Mouse (Mus musculus): ENCODE data around the gene Tecpr1. TPM values are rescaled to one million over a fixed set of nuclear protein-coding genes. Genes with fewer than 3 reads are reported as not detected.
A peak's percentile ranks its signal among the peaks of the same experiment; 100 is the strongest.

Tecpr1 gene
- polyA plus RNA-seq, 1 experiment from 2014 or later, result 13.2 TPM

DNA sequence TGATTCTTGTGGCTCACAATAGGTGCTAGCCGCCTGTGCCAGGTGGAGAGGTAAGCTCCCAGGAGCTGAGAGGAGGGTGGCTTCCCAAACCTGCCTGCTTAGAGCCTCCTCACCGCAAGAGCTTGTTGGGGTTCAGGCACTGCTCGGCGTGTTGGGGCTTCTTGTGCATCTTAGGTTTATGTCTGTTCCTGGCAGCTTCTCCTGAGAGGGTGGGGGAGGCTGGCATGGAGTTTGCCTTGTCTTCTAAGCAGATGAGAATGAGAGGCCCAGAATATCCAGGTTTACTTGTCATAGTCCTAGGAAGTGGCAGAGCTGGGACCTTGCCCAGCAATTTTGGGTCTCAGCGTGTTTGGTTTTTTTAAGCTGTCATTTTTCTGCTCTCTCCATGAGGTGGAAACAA lies 38.4 kb upstream of the Tecpr1 start:
- WGBS (ENCODE audit: insufficient replicate concordance), result 84% methylated on average over 5 of the region's 5 CpGs
- peaks cover 49% of the 10 kb centered on the region for H3K4me1 ChIP-seq (ENCODE audit: control insufficient read depth, insufficient read depth, low read length)
- no peak overlapping the region for H3K27ac ChIP-seq (ENCODE audit: low read depth, low read length)
- 0 out of 2 replicates have a peak overlapping the region, but pooled peaks have one; percentile 3 for H3K9ac ChIP-seq (ENCODE audit: low read depth, low read length)
- H3K4me2 ChIP-seq, result no peak overlapping the region
- ATAC-seq (replicated peaks; ENCODE audit: insufficient number of reproducible peaks, low FRiP score, low TSS enrichment), result no peak
- H3K27me3 ChIP-seq (ENCODE audit: control insufficient read depth, insufficient read depth, low read length), result no peaks in the 10 kb centered on the region
- H3K4me3 ChIP-seq (ENCODE audit: low read depth, low read length), result no peak overlapping the region
- no peaks in the 10 kb centered on the region for H3K9me3 ChIP-seq (replicated peaks; ENCODE audit: control insufficient read depth, low read length)
- H3K36me3 ChIP-seq (ENCODE audit: control insufficient read depth, insufficient read depth, low read length), result peaks cover 6% of the 10 kb centered on the region; the same call in 1 of the 2 replicates

DNA sequence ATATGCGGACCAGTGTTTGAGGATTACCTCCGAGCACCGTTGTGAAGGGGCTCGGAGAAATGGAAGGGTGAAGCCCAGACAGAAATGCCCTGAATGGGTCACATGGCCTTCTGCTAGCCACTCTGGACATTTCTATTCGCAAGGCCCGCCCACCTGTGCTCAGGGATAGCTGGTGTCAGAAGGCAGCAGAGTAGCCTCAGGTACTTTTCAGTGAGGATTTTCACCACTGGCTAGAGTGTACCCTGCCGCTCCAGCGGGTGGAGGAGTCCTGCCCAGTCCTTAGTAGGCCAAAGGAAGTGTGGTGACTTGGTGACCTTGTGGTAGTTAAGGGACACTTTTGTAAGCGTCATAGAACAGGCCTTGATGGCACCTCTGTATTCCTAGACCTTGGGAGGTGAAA lies 37.9 kb upstream of the Tecpr1 start:
- Histone ChIP-seq H3K4me2 (no peak overlapping the region), H3K9ac (ENCODE audit: low read depth, low read length) (no peak overlapping the region), H3K36me3 (ENCODE audit: control insufficient read depth, insufficient read depth, low read length) (peaks cover 6% of the 10 kb centered on the region; the same call in 1 of the 2 replicates), H3K4me3 (ENCODE audit: low read depth, low read length) (no peak overlapping the region), H3K27ac (ENCODE audit: low read depth, low read length) (no peak overlapping the region), H3K9me3 (replicated peaks; ENCODE audit: control insufficient read depth, low read length) (no peaks in the 10 kb centered on the region), H3K4me1 (ENCODE audit: control insufficient read depth, insufficient read depth, low read length) (peaks cover 53% of the 10 kb centered on the region), H3K27me3 (ENCODE audit: control insufficient read depth, insufficient read depth, low read length) (no peaks in the 10 kb centered on the region)
- WGBS (ENCODE audit: insufficient replicate concordance), result 72% methylated on average over 9 of the region's 9 CpGs
- ATAC-seq (replicated peaks; ENCODE audit: insufficient number of reproducible peaks, low FRiP score, low TSS enrichment), result no peak

DNA sequence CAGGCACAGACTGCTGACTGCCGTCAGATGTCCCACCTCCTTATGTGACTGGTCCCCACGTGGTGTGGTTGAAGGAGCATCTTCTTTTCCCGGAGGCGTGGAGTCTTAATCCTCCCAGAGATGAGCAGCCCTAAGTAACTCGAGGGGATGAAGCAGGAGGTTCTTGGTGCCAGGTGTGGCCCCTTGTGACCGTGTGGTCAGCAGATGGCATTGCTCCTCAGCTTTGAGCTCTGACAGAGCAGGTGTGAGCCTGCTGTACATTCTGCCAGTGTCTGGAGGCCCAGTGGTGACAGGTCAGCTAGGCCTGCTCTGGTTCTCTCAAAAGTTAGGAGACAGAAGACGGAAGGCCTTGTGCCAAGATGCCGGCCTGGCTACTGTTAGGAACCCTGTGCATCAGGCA lies 37.0 kb upstream of the Tecpr1 start:
- H3K4me3 ChIP-seq (ENCODE audit: low read depth, low read length), result no peak overlapping the region
- no peak overlapping the region for H3K27ac ChIP-seq (ENCODE audit: low read depth, low read length)
- no peaks in the 10 kb centered on the region for H3K27me3 ChIP-seq (ENCODE audit: control insufficient read depth, insufficient read depth, low read length)
- WGBS (ENCODE audit: insufficient replicate concordance), result 76% methylated on average over 8 of the region's 8 CpGs
- H3K9ac ChIP-seq (ENCODE audit: low read depth, low read length), result no peak overlapping the region; the same call in 1 of the 2 replicates
- no peak overlapping the region for H3K4me2 ChIP-seq
- no peaks in the 10 kb centered on the region for H3K9me3 ChIP-seq (replicated peaks; ENCODE audit: control insufficient read depth, low read length)
- peaks cover 53% of the 10 kb centered on the region for H3K4me1 ChIP-seq (ENCODE audit: control insufficient read depth, insufficient read depth, low read length)
- no peak for ATAC-seq (replicated peaks; ENCODE audit: insufficient number of reproducible peaks, low FRiP score, low TSS enrichment)
- H3K36me3 ChIP-seq (ENCODE audit: control insufficient read depth, insufficient read depth, low read length), result peaks cover 6% of the 10 kb centered on the region; the same call in 1 of the 2 replicates

DNA sequence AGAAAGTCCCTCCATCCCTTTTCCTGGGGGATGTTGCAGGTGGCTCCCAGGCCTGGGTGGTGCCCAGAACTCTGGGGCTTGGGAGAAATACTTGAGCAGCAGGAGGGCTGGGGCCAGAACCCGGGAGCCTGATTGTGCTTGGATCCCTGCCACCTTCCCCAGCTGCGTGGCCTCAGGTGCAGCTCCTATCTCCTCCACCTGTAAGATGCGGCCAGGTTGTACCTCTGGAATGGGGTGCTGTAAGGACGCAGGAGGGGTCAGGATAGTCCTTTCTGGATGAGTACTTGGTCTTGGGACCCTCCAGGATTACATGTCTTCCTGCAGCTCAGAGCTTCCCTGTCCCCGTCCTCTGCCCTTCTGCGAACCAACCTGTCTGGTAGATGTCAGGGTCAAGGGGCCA lies 35.8 kb upstream of the Tecpr1 start:
- no peak overlapping the region for H3K4me3 ChIP-seq (ENCODE audit: low read depth, low read length)
- H3K4me1 ChIP-seq (ENCODE audit: control insufficient read depth, insufficient read depth, low read length), result peaks cover 57% of the 10 kb centered on the region
- no peak overlapping the region for H3K9ac ChIP-seq (ENCODE audit: low read depth, low read length)

GRCm38 (mm10) chr5:144258687-144259086 lies 35.3 kb upstream of the Tecpr1 start:
- Histone ChIP-seq H3K4me3 (ENCODE audit: low read depth, low read length) (peak overlapping the region; percentile 74), H3K9ac (ENCODE audit: low read depth, low read length) (peak overlapping the region; percentile 79; the same call in 1 of the 2 replicates), H3K36me3 (ENCODE audit: control insufficient read depth, insufficient read depth, low read length) (no peaks in the 10 kb centered on the region), H3K9me3 (replicated peaks; ENCODE audit: control insufficient read depth, low read length) (no peaks in the 10 kb centered on the region), H3K4me1 (ENCODE audit: control insufficient read depth, insufficient read depth, low read length) (peaks cover 58% of the 10 kb centered on the region), H3K27ac (ENCODE audit: low read depth, low read length) (peak overlapping the region; percentile 70), H3K4me2 (peak overlapping the region; percentile 66), H3K27me3 (ENCODE audit: control insufficient read depth, insufficient read depth, low read length) (no peaks in the 10 kb centered on the region)
- no peak for ATAC-seq (replicated peaks; ENCODE audit: insufficient number of reproducible peaks, low FRiP score, low TSS enrichment)
- 9% methylated on average over 2 of the region's 2 CpGs for WGBS (ENCODE audit: insufficient replicate concordance)

More for the DNA sequence above, 35.8 kb upstream of the Tecpr1 start:
- peak overlapping the region; percentile 3; the same call in 1 of the 2 replicates for H3K4me2 ChIP-seq
- no peaks in the 10 kb centered on the region for H3K36me3 ChIP-seq (ENCODE audit: control insufficient read depth, insufficient read depth, low read length)
- H3K9me3 ChIP-seq (replicated peaks; ENCODE audit: control insufficient read depth, low read length), result no peaks in the 10 kb centered on the region
- 71% methylated on average over 6 of the region's 6 CpGs for whole genome bisulfite sequencing (ENCODE audit: insufficient replicate concordance)
- H3K27me3 ChIP-seq (ENCODE audit: control insufficient read depth, insufficient read depth, low read length), result no peaks in the 10 kb centered on the region
- ATAC-seq (replicated peaks; ENCODE audit: insufficient number of reproducible peaks, low FRiP score, low TSS enrichment), result no peak
- no peak overlapping the region for H3K27ac ChIP-seq (ENCODE audit: low read depth, low read length)

GRCm38 (mm10) chr5:144258131-144258611 lies 34.8 kb upstream of the Tecpr1 start:
- no peaks in the 10 kb centered on the region for H3K9me3 ChIP-seq (replicated peaks; ENCODE audit: control insufficient read depth, low read length)
- H3K27ac ChIP-seq (ENCODE audit: low read depth, low read length), result peak overlapping the region; percentile 70
- peaks cover 53% of the 10 kb centered on the region for H3K4me1 ChIP-seq (ENCODE audit: control insufficient read depth, insufficient read depth, low read length)
- no peaks in the 10 kb centered on the region for H3K36me3 ChIP-seq (ENCODE audit: control insufficient read depth, insufficient read depth, low read length)
- peak overlapping the region; percentile 74 for H3K4me3 ChIP-seq (ENCODE audit: low read depth, low read length)
- no peaks in the 10 kb centered on the region for H3K27me3 ChIP-seq (ENCODE audit: control insufficient read depth, insufficient read depth, low read length)
- no peak for ATAC-seq (replicated peaks; ENCODE audit: insufficient number of reproducible peaks, low FRiP score, low TSS enrichment)
- H3K9ac ChIP-seq (ENCODE audit: low read depth, low read length), result peak overlapping the region; percentile 79
- H3K4me2 ChIP-seq, result peak overlapping the region; percentile 66
- WGBS (ENCODE audit: insufficient replicate concordance), result 27% methylated on average over 14 of the region's 14 CpGs

GRCm38 (mm10) chr5:144257451-144258110 lies 34.2 kb upstream of the Tecpr1 start:
- Histone ChIP-seq H3K9ac (ENCODE audit: low read depth, low read length) (peak overlapping the region; percentile 79), H3K27me3 (ENCODE audit: control insufficient read depth, insufficient read depth, low read length) (no peaks in the 10 kb centered on the region), H3K4me1 (ENCODE audit: control insufficient read depth, insufficient read depth, low read length) (peaks cover 49% of the 10 kb centered on the region), H3K36me3 (ENCODE audit: control insufficient read depth, insufficient read depth, low read length) (no peaks in the 10 kb centered on the region), H3K27ac (ENCODE audit: low read depth, low read length) (peak overlapping the region; percentile 70), H3K4me3 (ENCODE audit: low read depth, low read length) (peak overlapping the region; percentile 74), H3K9me3 (replicated peaks; ENCODE audit: control insufficient read depth, low read length) (no peaks in the 10 kb centered on the region), H3K4me2 (peak overlapping the region; percentile 66)
- 65% methylated on average over 3 of the region's 3 CpGs for WGBS (ENCODE audit: insufficient replicate concordance)
- no peak for ATAC-seq (replicated peaks; ENCODE audit: insufficient number of reproducible peaks, low FRiP score, low TSS enrichment)

DNA sequence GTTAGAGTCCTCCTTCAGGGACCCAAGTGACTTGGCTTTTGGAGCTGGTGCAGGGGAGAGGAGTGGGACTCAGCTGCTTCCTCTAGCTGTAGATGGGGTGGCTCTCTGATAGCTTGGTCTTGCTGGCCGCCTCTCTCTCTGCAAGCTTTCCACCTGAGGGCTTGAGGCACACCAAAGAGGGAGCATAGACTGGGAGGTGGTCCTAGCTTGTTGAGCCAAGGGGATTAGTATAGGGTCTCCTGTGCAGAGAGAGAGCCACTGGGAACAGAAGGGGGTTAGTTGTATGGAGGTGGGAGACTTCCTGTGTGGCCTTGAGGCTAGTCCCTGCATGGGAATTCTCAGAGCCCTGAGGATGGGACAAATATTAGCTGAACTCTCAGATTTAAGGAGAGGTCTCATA lies 33.5 kb upstream of the Tecpr1 start:
- Histone ChIP-seq H3K27ac (ENCODE audit: low read depth, low read length) (peak overlapping the region; percentile 92), H3K9ac (ENCODE audit: low read depth, low read length) (peak overlapping the region; percentile 79), H3K4me3 (ENCODE audit: low read depth, low read length) (peak overlapping the region; percentile 74), H3K4me1 (ENCODE audit: control insufficient read depth, insufficient read depth, low read length) (peaks cover 44% of the 10 kb centered on the region), H3K9me3 (replicated peaks; ENCODE audit: control insufficient read depth, low read length) (no peaks in the 10 kb centered on the region), H3K27me3 (ENCODE audit: control insufficient read depth, insufficient read depth, low read length) (no peaks in the 10 kb centered on the region), H3K36me3 (ENCODE audit: control insufficient read depth, insufficient read depth, low read length) (no peaks in the 10 kb centered on the region), H3K4me2 (peak overlapping the region; percentile 66)
- ATAC-seq (replicated peaks; ENCODE audit: insufficient number of reproducible peaks, low FRiP score, low TSS enrichment), result no peak
- 42% methylated on average over 1 of the region's 1 CpGs for WGBS (ENCODE audit: insufficient replicate concordance)

DNA sequence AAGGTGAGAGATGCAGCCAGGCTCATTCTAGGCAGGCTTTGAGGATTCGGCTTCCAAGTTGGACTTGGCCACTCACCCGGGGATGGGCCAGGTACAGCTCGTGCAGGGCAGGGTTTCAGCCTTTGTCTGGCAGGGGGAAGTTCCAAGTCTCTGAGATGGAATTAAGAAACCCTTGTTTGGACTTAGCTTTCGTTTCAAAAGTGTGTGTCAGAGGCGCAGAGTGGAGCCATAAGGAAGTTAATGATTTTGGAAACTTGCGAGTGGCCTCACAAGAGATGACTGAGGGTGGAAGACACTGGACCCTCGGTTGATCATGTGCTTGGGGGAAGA lies 33.1 kb upstream of the Tecpr1 start:
- H3K9me3 ChIP-seq (replicated peaks; ENCODE audit: control insufficient read depth, low read length), result no peaks in the 10 kb centered on the region
- no peaks in the 10 kb centered on the region for H3K27me3 ChIP-seq (ENCODE audit: control insufficient read depth, insufficient read depth, low read length)
- 20% methylated on average over 7 of the region's 7 CpGs for WGBS (ENCODE audit: insufficient replicate concordance)
- H3K27ac ChIP-seq (ENCODE audit: low read depth, low read length), result peak overlapping the region; percentile 92
- H3K4me2 ChIP-seq, result peak overlapping the region; percentile 66
- H3K4me1 ChIP-seq (ENCODE audit: control insufficient read depth, insufficient read depth, low read length), result peaks cover 40% of the 10 kb centered on the region
- H3K36me3 ChIP-seq (ENCODE audit: control insufficient read depth, insufficient read depth, low read length), result no peaks in the 10 kb centered on the region
- peak overlapping the region; percentile 79 for H3K9ac ChIP-seq (ENCODE audit: low read depth, low read length)
- no peak for ATAC-seq (replicated peaks; ENCODE audit: insufficient number of reproducible peaks, low FRiP score, low TSS enrichment)
- peak overlapping the region; percentile 74 for H3K4me3 ChIP-seq (ENCODE audit: low read depth, low read length)

All from heart, embryonic 11.5 days (tissue).